Mouse (Mus musculus) frontal cortex, postnatal 10 days (tissue): ENCODE measurements around the gene Chst11.

Source experiments
- DNase-seq, 2 experiments: peaks; one replicate each; pipeline ENCODE4 v3.0.0; 2022; ENCODE audit warnings: low spot score in 2 of 2, mixed read lengths in 1 of 2

Chst11 gene

GRCm38 (mm10) chr10:83140258-83140936, 155.1 kb downstream of the Chst11 start:
- DNase-seq = peak; percentile 67 to 73

- DNase-seq = no peak
Observed at GRCm38 (mm10) chr10:83141434-83141833, 156.1 kb downstream of the Chst11 start.

GRCm38 (mm10) chr10:83143049-83143448, 157.8 kb downstream of the Chst11 start:
- DNase-seq = peak; percentile 53 to 66

- no peak for DNase-seq
Observed at GRCm38 (mm10) chr10:83145836-83146235, 160.5 kb downstream of the Chst11 start.

GRCm38 (mm10) chr10:83149342-83150178, 164.3 kb downstream of the Chst11 start:
- DNase-seq = no peak

GRCm38 (mm10) chr10:83150587-83150986, 165.3 kb downstream of the Chst11 start:
- no peak for DNase-seq

GRCm38 (mm10) chr10:83151362-83151761, 166.1 kb downstream of the Chst11 start:
- no peak for DNase-seq

GRCm38 (mm10) chr10:83151896-83152685, 166.8 kb downstream of the Chst11 start:
- no peak for DNase-seq

- DNase-seq = no peak
Observed at GRCm38 (mm10) chr10:83152723-83153122, 167.4 kb downstream of the Chst11 start.

- DNase-seq = no peak
Observed at GRCm38 (mm10) chr10:83153374-83153773, 168.1 kb downstream of the Chst11 start.

- DNase-seq = no peak
Observed at GRCm38 (mm10) chr10:83153887-83154286, 168.6 kb downstream of the Chst11 start.

- no peak for DNase-seq
Observed at GRCm38 (mm10) chr10:83157289-83157688, 172.0 kb downstream of the Chst11 start.

- DNase-seq = no peak
Observed at GRCm38 (mm10) chr10:83158322-83158721, 173.0 kb downstream of the Chst11 start.

GRCm38 (mm10) chr10:83159229-83159628, 173.9 kb downstream of the Chst11 start:
- no peak for DNase-seq

- peak in 1 of 2 experiments; percentile 47 for DNase-seq
Observed at GRCm38 (mm10) chr10:83161656-83162365, 176.5 kb downstream of the Chst11 start.

GRCm38 (mm10) chr10:83163946-83164345, 178.6 kb downstream of the Chst11 start:
- DNase-seq = no peak

GRCm38 (mm10) chr10:83164901-83165435, 179.7 kb downstream of the Chst11 start:
- DNase-seq = no peak

- no peak for DNase-seq
Observed at GRCm38 (mm10) chr10:83165521-83166243, 180.4 kb downstream of the Chst11 start.

- no peak for DNase-seq
Observed at GRCm38 (mm10) chr10:83166272-83166671, 181.0 kb downstream of the Chst11 start.

- no peak for DNase-seq
Observed at GRCm38 (mm10) chr10:83167492-83167891, 182.2 kb downstream of the Chst11 start.
